Mouse (Mus musculus) testis, postnatal 14 days (tissue): ENCODE data around the gene Gatad2a.
"Not testable (repeated sequence)": the region's sequence is repeated elsewhere in the genome, so short reads cannot be mapped to it uniquely, and the experiment has no call there.

Experiments used
- DNase-seq: peaks from one replicate; pipeline ENCODE4 v3.0.0; 2021; ENCODE audit warnings: low spot score

Gatad2a gene

DNA sequence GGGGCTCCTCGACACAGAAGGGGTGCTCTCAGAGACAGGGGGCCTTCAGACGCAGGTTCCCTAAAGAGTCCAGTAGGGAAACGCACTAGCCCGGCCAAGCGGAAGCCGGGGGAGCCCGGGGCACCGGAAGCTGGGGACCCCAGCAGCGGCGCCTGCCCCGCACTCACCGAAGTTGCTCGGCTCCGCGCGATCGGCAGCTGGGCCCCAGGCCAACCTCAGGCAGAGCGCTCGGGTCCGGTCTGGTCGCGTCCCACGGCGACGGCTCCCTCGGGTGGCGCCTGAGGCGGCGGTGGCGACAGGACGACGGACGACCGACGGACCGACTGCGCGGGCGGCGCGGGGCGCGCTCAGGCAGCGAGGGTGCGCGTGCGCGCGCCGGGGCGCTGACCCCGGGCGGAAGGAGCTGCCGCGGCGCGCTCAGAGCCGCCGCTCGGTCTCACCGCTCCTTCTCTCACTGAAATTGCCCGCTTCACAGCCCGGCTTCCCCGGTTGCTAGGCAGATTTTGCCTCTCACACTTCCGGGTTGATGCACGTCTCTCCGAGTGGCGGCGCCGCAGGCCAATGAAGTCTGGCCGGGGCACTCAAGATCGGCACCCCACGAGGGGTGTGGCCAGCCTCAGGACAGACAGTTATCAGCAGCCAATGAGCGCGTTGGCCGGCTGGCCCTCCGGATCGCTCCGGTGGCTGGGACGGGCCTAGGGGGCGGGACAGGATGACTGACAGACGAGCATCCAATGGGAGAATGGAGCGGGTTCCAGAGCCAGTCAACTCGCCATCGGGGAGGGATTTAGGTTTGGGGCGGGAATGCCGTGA lies at the start of gene Gatad2a:
Gene Gatad2a, minus strand, starts transcription at position 609 of the 813 bp plus-strand sequence.
- peak; percentile 100 for DNase-seq

GRCm38 (mm10) chr8:70043996-70044395 lies 47.8 kb upstream of the Gatad2a start:
- DNase-seq, result no peak

DNA sequence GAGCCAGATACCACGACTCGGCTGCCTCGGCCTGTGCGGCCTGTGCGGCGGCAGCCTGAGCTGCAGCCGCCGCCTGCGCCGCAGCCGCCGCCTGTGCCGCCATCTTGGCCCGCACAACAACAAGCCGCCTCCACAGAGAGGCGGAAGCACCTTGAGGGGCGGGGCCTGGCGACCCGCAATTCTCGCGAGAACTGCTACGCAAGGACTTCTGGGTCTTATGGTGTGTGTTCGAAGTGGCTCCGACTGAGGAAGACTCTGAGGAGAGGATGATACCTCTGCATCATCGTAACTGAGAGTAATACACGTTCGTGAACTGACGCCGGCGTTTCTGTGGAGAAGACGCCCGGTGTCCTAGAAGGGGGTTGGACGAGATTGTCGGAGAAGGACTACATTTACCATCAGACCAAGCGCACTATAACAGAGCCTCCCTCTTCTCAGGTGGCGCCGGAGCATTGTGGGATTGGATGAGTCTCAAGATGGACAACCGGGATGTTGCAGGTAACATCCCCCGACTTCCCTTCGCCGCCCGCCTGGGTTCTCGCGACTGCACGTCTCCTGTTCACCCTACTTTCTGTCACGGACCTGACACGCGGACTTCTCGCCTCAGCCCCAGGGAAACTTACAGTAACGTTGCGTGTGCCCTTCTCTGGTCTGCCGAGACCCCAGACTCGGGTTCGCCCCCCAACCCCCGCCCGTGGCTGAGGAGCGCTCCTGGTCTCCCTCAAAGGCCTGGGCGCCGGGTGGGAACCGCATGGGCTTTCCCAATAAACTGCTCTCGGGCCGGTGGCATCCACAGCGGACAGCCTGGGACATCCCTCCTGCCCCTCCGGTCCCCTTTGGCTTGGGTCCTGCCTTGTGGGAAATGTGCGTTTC lies 46.6 kb upstream of the Gatad2a start, which contains the start of the genes Mau2 and Sugp1:
Gene Mau2, minus strand, starts transcription at position 152 of the 873 bp plus-strand sequence.
Gene Sugp1, plus strand, starts transcription at position 231 of the 873 bp plus-strand sequence.
- peak; percentile 97 for DNase-seq

GRCm38 (mm10) chr8:70041885-70042546 lies 45.8 kb upstream of the Gatad2a start:
- DNase-seq, result peak; percentile 74

- no peak for DNase-seq
Observed at GRCm38 (mm10) chr8:70037994-70038393, 41.8 kb upstream of the Gatad2a start.

DNA sequence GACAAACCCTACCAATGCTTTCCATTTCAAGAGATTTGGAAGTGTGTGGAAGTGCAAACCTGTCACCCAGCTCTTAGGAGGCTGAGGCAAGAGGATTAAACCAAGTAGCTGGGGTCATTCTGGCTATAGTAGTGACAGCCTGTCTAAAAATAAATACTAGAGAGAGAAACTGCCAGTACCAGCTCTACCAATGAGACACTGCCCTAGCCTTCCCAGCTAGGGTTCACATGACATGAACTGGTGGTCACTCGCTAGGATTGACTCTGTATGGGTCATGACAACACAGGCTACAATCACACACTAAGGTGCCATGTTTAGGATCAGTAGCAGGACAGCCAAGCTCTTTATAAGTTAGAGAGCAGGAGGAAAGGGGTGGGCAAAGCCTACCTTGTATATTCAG lies 34.1 kb upstream of the Gatad2a start:
- no peak for DNase-seq

DNA sequence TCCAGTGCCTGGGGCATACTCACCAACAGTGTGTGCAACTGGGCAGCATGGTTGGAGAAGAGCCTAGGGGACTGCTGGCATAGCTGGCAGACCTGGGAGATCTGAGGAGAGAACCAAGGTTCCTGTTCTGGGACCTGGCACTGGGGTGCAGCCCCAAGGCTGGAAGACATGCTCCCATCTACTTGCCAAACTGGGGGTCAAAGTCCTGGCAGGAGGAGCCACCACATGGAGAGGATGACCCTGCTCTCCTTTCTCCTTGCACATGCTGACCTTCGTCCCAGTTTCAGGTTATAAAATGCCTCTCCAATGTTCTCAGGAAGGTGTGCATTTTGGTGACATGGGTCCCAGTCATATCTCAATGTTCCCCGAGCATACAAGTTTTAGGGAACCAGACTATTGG lies 30.0 kb upstream of the Gatad2a start:
- DNase-seq, result no peak

DNA sequence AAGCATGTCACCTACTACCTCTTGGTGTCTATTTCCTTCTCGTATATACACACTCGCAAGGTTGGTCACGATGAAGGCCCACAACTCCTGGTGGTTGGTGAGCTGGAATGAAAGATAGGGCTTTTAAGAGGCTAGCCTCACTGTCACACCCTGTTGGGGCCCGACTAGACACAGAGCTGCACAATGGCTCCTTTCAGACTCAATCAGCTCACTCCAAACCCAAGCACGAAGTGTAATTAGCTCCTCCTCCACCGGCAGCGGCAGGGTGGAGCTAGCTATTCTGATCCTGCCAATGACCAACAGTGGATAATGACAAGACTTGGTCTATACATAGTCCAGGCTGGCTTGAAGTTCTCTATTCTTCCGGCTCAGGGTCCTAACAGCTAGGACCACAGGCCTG lies 27.4 kb upstream of the Gatad2a start:
- DNase-seq, result no peak

- DNase-seq, result no peak
Observed at GRCm38 (mm10) chr8:70015017-70015416, 18.8 kb upstream of the Gatad2a start.

GRCm38 (mm10) chr8:70012763-70013162 lies 16.6 kb upstream of the Gatad2a start:
- DNase-seq, result no peak

GRCm38 (mm10) chr8:70012350-70012749 lies 16.2 kb upstream of the Gatad2a start:
- no peak for DNase-seq

- DNase-seq, result not testable (repeated sequence)
Observed at GRCm38 (mm10) chr8:70010796-70011195, 14.6 kb upstream of the Gatad2a start.

- DNase-seq, result no peak
Observed at GRCm38 (mm10) chr8:70005178-70005577, 9.0 kb upstream of the Gatad2a start.

GRCm38 (mm10) chr8:70004345-70004744 lies 8.2 kb upstream of the Gatad2a start:
- no peak for DNase-seq

DNA sequence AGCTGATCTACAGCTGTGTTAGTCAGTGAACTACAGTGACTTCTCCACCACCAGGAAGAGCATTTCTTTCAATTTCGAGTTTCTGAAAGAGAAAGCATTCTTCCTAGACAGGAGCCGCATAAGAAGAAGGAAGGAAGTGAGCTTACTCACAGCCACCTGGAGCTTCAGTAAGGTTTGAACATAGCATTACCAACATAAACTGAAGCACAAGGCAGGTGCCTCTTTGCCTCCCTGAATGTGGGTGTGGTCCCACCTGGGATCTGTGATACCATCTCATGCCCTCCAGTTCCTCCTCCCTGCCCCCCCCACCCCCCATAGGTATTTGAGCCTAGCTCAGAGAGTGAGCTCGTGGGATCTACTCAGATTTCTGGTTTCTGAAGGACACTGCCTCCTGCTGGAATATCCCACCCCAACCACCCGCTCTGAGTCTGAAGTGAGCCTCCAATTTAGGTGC lies 7.0 kb upstream of the Gatad2a start:
- DNase-seq, result no peak

- DNase-seq, result not testable (repeated sequence)
Observed at GRCm38 (mm10) chr8:70001892-70002191, 5.7 kb upstream of the Gatad2a start.

GRCm38 (mm10) chr8:70001176-70001891 lies 5.2 kb upstream of the Gatad2a start:
- peak; percentile 36 for DNase-seq

- DNase-seq, result no peak
Observed at GRCm38 (mm10) chr8:70000226-70000625, 4.0 kb upstream of the Gatad2a start.

- no peak for DNase-seq
Observed at GRCm38 (mm10) chr8:69999236-69999635, 3.1 kb upstream of the Gatad2a start.

DNA sequence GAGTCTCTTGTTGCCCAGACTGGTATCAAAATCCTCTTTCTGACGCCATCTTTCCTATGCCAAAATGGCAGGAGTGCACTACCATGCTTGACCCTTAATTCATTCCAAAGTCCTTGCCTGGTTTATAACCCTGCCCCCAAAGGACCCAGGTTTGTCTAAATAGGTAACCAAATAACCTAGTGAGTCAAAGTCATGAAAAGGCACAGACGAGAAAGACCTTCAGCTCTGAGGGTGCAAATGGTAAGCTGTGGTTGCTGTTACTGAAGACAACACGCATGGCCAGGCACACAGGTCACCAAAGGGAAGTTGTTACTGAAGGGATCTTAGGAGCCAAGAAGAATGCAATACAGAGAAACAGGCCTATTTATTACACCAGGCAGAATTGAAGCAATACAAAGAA lies 2.5 kb upstream of the Gatad2a start:
- DNase-seq, result no peak

GRCm38 (mm10) chr8:69996589-69997285 lies 553 bp upstream of the Gatad2a start:
- DNase-seq, result no peak
